Mouse (Mus musculus): ENCODE measurements around the gene Usp45.
A peak's percentile ranks its signal among the peaks of the same experiment; 100 is the strongest.
"Not testable (repeated sequence)": the region's sequence is repeated elsewhere in the genome, so short reads cannot be mapped to it uniquely, and the experiment has no call there.

Gene Usp45

DNA sequence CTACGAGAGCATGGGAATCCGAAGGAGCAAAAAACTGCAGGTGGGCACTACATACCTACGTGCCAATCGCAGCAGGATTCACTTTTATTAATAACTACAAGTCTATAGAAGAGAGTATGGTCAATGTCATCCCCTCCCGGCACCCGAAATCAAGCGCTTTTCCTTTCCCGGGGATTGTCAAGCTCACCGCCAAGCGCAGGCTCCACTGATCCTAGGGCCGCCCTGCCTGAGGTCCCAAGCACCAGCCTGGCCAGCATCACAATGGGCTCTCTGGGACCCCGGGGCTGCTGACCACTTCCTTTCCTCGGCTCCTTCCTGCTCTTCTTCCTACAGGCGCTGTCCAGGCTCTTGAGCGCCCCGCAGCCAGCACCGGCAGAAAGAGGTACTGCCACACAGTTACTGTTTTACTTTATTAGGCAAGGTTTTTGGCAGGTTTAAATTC is at the start of gene Usp45, which contains the start of gene Tstd3:
Gene Usp45, plus strand, starts transcription at position 294 of the 442 bp plus-strand sequence.
Gene Tstd3, minus strand, starts transcription at position 350 of the 442 bp plus-strand sequence.
- peak; percentile 86 to 90 for DNase-seq

DNA sequence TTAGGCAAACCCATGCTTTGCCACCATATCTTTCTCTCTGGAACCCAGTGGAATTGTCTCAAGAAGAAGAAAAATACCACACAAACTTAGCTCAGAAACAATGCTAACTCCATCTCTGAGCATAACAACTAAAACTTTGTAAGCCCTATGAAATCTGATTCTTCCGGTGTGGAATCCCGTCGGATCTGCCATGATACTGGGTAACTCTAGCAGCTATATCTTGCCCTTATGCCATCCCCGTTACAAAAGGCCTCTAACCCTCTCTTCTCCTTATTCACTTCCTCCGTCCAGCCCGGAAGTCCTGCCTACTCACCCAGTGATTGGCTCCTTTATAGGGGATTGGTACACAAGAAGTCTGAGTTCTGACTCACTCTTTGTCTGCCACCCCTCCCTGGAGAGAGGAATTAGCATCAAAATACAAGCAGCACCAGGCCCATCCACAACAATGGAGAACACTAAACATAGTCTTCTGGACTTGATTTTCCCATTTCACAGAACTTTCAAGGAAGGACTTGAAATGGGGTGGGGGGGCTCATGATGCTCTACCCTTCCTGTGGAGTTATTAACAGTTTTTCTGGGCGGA is 44.1 kb upstream of the Usp45 start:
- DNase-seq = no peak

DNA sequence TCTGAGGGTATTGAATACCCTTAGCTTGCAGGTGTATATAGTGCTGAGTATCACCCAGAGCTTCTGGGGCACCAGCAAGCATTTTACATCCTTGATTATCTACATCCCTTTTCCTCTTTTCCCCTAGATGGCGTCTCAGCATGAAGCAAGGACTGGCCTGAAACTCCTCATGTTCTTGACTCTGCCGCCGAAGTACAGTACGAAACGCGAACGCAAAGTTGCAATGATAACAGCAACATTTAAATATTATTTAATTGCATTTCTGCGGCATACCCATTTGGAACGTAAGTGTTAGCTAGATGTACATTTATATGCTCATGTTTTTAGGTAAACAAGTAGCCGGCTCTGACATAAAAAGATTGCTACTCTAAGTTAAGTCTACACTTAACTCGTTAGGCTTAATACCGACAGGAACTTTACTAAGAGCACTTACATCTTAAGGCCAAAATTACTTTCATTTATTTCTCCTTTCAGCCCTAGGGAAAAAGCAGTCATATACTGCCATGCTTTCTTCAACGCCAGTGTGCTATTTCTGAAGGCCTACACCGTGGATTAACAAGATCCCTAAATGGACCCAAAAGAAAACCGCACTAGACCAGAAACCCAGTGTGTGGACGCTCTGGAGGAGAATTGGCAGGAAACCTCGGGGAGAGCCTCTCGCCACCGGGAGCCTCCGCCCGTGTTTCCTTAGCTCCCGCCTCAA is 39.9 kb upstream of the Usp45 start:
- peak; percentile 26 to 49 for DNase-seq

DNA sequence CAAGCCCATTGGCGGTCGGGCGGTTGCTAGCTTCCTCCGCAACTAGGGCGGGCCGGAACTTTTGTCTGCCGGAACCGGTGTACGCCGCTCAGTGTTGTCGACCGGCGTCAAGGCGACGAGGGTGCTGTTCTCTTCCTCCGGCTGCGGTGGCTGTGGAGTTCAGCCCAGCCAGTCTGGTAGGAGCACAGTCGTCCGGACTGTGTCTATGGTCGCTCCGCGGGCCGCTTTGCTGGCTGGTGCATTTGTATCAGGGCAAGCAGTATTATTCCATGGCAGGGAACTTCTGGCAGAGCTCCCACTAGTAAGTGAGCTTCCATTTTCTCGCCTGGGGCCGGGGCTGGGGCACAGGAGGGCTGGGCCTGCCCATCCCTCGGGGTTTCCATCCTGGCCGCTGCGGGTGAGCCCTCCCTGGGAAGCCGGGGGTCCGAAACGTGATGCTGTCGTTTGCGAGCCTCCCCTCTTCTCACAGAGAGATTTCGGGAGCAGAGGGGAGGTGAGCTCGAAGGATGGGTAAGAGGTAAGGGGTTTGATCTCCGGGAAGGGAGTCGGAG is 39.3 kb upstream of the Usp45 start, which contains the start of gene Ccnc:
Gene Ccnc, plus strand, starts transcription at position 87 of the 551 bp plus-strand sequence.
- DNase-seq = peak; percentile 92 to 94

DNA sequence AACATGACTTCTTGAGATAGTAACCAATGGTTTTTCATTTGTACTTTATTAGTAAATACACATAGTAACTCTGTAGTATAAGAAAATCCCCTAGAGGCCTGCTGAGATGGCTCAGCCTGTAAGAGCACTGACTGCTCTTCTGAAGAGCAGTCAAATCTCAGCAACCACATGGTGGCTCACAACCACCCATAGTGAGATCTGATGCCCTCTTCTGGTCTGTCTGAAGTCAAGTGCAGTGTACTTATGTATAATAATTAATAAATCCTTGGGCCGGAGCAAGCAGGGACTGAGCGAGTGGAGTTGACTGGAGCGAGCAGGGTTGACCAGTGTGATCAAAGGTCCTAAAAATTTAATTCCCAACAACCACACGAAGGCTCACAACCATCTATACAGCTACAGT is 27.8 kb upstream of the Usp45 start:
- DNase-seq = peak in 1 of 2 experiments; percentile 3

DNA sequence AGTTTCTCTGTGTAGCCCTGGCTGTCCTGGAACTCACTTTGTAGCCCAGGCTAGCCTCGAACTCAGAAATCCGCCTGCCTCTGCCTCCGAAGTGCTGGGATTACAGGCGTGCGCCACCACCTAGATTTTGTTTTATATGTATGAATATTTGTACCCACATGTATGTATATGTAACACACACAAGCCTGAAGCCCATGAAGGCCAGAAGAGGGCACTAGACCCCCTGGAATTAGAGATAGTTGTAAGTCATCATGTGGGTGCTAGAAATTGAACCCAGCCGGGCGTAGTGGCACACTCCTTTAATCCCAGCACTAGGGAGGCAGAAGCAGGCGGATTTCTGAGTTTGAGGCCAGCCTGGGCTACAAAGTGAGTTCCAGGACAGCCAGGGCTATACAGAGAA is 22.8 kb upstream of the Usp45 start:
- not testable (repeated sequence) for DNase-seq

DNA sequence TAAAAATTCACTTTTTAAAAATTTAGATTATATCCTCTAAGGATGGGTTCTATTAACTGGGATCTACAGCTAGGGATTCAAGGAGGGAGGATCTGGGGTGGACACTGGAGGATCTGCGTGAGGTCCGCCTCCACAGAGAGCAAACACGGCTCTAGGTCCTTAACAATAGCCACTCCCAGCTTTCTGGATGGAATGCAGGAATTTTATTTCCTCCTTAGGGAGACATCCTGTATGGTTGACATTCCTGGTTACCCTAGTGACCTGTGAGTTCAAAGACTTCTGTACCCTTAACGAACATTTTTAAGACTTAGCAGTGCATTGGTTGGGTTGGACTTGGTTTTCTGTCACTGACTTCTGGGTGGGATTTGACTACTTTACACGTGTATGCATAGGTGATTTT is 21.2 kb upstream of the Usp45 start:
- no peak for DNase-seq

DNA sequence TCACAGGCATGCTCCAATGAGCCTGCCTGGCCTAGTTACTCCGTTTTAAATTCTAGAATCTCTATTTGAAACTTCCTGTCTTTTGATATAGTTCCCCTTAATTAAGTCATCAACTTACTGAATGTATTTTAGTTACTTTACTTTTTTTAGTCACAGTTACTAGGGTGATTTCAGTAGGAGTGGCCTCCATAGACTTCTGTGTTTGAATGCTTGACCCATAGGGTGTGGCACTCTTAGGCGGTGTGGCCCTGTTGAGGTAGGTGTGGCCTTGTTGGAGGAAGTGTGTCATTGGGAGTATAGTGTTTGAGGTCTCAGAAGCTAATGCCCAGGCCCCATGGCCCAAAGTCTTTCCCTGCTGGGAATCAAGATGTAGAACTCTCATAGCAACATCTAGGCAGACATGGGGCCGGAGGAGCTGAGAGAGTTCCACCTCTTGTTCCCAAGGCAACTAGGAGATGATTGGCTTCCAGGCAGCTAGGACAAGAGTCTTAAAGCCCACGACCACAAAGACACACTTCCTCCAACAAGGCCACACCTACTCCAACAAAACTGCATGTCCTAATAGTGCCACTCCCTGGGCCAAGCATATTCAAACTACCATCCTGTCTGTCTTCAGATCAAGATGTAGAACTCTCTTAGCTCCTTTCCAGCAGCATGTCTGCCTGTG is 11.7 kb upstream of the Usp45 start:
- no peak for DNase-seq

DNA sequence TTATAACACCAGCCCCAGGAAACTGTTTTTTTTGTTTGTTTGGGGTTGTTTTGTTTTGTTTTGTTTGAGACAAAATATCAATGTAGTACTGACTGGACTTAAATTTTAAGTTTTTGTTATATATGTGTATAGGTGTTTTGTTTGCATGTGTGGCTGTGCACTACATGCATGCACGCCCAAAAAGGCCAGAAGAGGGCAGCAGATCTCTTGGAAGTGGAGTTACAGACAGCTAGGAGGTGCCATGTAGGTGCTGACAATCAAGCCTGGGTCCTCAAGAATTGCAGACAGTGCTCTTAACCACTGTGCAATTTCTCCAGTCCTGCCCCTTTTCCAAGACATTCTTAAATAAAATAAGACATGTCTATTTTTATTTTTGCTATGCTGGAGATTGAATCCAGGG is 8.1 kb upstream of the Usp45 start:
- DNase-seq = no peak

DNA sequence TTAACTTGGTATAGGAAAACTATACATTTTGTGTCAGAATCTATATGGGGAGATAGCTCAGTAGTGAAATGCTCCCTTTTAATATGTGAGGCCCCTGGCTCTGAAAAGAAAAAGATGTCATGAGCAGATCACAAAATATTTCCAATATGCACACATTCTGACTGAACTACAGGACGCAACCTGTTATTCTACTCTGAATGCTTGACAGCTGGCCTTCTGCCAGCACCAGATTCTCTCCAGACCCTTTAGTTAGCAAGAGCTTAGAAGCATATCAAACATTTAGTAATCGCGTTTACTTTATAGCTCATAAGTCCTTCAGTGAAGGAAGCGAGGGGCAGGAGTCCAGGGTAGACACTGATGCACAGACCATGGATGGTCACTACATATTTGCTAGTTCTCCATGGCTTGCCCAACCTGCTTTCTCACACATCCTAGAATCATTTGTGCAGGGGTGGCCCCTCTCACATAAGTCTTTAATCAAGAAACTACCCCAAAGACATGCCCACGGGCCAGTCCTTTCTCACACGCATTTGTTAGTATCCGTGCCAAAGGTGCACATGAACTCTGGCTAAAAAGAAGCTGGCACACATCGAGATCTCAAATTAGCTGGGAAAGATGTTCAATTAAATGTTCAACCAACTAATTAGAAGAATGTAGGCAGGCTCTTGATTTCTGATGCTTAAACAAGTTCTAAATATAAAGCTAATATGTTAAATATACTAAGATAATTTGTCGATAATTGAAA is 5.4 kb upstream of the Usp45 start:
- DNase-seq = peak; percentile 7 to 14

DNA sequence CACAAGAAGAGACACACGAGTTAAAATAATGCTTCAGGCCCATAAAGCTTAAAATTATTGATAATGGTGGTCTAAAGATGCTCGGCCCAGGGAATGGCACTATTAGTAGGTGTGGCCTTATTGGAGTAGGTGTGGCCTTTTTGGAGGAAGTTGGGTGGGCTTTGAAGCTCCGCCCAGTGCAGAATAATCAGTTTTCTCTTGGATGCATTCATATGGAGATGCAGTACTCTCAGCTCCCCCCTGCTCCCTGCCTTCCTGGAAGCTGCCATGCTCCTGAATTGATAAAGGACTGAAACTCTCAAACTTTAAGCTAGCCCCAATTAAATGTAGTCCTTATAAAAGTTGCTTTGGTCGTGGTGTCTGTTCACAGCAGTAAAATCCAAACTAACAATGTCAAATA is 3.1 kb upstream of the Usp45 start:
- DNase-seq = no peak

DNA sequence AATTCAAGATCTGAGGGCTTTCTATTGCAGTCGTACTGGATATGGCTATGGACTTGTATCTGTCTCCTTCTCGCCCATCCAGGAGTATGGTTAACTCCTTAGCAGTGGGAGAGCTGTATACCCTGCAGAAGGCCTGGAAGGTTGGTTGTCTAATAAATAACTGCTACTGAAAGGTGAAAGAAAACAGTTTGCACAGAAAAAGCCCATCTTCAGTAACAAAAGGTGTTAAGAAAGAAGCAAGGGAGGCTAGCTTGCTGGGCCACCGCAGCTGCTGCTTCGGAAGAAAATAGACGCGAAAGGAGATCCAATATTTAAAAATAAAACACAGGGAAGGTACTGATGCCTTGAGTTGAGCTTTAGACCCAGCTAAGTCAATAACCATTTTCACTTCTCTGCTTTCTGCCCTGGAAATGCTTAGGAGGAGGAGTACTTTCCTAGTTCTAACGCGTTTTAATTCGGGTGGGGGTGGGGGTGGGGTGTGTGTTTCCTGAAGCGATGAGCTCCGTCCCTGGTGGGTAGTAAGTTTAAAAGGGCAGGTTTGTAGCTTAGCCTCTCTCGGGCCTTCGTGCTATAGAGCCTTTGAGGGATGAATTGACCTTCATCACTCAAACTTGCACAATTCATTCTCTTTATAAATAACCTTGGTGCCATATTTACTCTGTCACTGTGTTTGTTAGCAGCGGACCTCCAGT is 639 bp upstream of the Usp45 start:
- no peak for DNase-seq

DNA sequence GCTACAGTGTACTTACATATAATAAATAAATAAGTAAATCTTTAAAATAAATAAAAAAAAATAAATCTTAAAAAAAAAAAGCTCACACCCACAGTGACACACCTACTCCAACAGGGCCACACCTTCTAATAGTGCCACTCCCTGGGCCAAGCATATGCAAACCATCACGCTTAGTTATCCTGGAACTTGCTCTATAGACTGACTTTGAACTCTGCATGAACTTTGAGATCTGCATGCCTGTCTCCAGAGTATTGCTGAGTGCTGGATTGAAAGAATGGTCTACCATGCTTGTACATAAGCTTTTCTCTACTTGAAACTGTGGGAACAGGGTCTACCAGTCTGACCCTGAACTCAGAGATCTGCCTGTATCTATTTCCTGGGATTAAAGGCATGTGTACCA is 4.1 kb downstream of the Usp45 start:
- DNase-seq = no peak

DNA sequence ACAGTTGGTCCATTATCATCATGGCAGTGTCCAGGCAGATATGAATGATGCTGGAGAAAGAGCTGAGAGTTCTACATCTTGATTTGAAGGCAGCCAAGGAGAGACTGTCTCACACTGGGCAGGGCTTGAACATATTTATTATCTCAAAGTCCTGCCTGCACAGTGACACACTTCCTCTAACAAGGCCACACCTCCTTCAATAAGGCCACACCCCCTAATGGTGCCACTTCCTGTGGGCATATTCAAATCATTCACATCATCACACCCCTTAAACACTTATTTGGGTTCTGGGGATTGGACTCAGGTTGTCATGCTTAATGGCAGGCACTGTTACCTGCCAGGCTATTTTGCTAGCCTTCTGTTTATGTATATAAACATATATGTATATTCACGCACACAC is 5.3 kb downstream of the Usp45 start:
- no peak for DNase-seq

DNA sequence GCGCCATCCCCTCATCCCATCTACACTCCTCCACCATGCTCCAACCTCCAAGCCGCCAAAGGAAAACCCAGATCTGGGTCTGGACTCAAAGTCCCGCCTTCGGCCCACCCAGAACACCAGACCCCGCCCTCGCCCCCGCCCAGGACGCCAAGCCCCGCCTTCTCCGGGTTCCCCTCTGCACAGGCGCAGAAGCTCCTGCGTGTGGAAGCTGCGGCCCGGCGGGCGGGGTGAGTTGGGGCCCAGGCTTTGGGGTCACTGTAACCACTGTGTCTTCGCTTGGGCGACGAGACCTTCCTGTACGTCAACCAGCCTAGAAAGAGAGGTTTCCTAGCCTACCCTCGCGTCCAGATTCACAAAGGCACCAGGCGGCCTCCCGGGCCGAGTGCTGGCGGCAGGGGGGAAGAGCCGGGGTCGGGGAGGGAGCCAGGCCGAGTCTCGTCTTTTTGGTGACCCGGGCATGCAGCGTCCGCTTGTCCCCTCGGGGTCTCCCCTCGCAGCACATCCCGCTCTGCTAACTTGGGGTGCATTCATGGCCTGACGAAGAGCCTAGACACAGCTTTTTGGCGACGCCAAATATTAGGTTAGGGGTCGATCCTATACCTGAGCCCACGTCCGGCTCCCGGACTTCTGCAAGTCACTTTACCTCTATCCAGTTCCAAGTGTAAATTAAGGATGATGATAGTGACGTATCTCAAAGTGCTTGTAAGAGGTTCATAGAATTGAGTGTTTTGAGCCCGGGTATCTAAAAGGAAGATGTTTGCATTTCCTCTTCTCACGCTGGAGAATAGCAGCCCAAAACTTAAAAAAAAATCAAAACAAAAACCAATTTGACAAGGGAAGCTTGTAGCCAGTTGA is 9.4 kb downstream of the Usp45 start:
- peak; percentile 97 to 98 for DNase-seq

DNA sequence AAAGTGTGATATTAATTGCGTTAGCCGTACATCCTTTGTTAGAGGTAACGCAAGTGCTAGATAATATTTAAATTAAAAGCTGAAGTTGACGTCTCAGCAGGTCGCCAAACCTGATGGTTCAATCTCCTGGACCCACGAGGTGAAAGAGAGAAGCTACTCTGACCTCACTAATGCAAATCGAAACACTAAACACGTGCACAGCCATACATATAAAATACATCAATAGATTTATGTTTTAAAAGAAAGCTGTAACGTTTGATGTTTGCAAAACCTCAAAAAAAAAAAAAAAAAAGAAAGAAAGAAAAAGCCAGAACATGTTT is 9.9 kb downstream of the Usp45 start:
- DNase-seq = no peak

DNA sequence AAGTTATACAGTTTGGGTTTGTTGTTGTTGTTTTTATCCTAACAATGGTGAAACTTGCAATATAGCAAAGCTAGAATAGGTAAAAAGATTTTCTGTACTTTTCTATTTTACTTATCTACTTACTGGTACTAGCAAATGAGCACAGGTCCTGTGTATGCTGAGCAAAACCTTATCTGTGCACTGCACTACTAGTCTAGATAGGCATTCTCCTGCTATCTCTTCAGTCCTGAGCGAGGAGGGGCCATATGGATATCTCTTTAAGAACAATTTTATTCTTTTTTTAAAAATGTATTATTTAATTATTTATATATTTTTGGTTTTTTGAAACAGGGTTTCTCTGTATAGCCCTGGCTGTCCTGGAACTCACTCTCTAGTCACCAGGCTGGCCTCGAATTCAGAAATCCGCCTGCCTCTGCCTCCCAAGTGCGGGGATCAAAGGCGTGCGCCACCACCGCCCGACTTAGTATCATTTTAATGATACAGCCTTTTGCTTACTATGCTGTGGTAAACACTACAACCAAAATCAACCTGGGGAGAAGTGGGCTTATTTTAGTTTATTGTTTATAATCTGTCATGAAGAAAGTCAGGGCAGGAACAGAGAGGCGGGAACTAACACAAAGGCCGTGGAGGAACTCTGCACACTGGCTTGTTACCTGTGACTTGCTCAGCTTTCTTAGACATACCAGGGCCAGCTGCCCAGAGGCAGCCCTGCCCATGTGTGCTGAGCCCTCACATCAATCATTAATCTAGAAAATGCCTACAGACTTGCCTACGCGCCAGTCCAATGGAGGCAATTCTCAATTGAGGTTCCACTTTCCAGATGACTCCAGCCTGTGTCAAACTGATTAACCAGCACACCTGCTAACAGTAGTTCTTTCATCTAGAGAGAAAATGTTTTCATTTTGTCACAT is 14.1 kb downstream of the Usp45 start:
- DNase-seq = peak in 1 of 2 experiments; percentile 5

DNA sequence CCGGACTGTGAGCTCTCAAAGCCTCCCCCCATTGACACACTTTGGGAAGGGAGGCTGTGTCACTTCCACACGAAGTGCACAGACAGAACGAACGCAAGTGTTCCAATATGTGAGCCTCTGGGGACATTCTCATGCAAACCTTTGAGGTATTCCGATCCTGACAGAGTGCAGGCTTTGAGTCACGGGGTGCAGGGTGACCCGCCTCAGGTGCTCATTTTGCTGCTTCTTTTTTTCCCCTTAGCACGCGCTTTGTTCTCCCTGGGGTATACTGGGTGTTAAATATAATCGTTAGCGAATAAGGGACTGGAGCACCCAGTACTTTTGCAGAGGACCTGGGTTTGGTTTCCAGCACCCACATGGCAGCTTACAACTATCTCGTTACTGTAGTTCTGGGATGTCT is 19.3 kb downstream of the Usp45 start:
- no peak for DNase-seq

DNA sequence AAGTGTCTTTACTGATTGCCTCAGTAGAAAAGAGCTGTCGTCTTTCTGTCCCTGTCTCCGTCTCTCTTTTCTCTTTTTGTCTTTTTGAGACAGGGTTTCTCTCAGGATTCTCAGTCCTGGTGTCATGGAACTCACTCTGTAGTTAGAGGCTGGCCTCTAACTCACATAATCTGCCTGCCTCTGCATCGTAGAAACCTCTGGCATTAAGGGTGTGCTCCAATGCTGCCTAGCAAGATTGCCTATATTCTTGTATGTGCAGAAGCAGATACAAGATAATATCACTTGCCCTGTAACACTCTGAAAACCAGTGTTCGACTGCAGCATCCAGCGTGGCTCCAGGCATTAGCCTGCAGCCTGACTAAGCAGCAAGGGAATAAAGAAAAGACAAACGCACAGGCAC is 21.9 kb downstream of the Usp45 start:
- DNase-seq = no peak

DNA sequence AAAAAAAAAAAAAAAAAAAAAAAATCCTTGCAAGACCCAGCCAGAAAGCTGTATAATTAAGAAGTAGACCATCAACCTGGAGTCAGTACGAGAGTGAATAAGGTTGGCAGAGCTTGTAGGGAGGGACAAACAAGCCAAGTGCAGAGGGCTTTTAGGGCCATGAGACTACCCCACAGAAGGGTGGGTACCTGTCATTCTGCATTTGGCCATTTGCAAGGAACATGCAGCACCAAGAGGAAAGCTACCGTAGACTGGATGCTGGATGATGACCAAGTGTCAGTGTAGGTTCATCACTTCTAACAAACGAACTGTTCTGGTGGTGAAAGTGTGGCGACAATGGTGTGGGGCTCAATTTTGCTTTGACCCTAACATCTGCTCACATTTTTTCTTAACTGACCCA is 22.9 kb downstream of the Usp45 start:
- no peak for DNase-seq

All from kidney, postnatal 4 days (tissue).